Mouse (Mus musculus) left cerebral cortex, adult 8-10 months (tissue): ENCODE measurements around the gene Rora. TPM values are rescaled to one million over a fixed set of nuclear protein-coding genes. Genes with fewer than 3 reads are reported as not detected.

Experiments used
- DNase-seq, 2 experiments: peaks; one replicate each; pipeline ENCODE4 v3.0.0; 2022; ENCODE audit warnings: low spot score in 2 of 2
- total RNA-seq, 4 experiments: library from RNA; stranded (reverse); gene quantifications; 2 replicates each; pipeline ENCODE4 v1.2.4; 2022

Gene Rora
- total RNA-seq, 4 experiments from 2014 or later: 63.5 to 74.1 (median 72.9) TPM

- DNase-seq: no peak
Measured at GRCm38 (mm10) chr9:69128335-69128734, 474.7 kb downstream of the Rora start.

GRCm38 (mm10) chr9:69132995-69133394, 479.4 kb downstream of the Rora start:
- no peak for DNase-seq

- DNase-seq: no peak
Measured at GRCm38 (mm10) chr9:69133696-69134095, 480.1 kb downstream of the Rora start.

- no peak for DNase-seq
Measured at GRCm38 (mm10) chr9:69134604-69135003, 481.0 kb downstream of the Rora start.

- DNase-seq: no peak
Measured at GRCm38 (mm10) chr9:69136821-69137220, 483.2 kb downstream of the Rora start.

- no peak for DNase-seq
Measured at GRCm38 (mm10) chr9:69137398-69137797, 483.8 kb downstream of the Rora start.

GRCm38 (mm10) chr9:69140144-69140543, 486.6 kb downstream of the Rora start:
- no peak for DNase-seq

- DNase-seq: no peak
Measured at GRCm38 (mm10) chr9:69141859-69142258, 488.3 kb downstream of the Rora start.

- no peak for DNase-seq
Measured at GRCm38 (mm10) chr9:69146937-69147336, 493.4 kb downstream of the Rora start.

GRCm38 (mm10) chr9:69150224-69150623, 496.6 kb downstream of the Rora start:
- no peak for DNase-seq

- DNase-seq: no peak
Measured at GRCm38 (mm10) chr9:69154684-69155083, 501.1 kb downstream of the Rora start.

- DNase-seq: no peak
Measured at GRCm38 (mm10) chr9:69155836-69156595, 502.4 kb downstream of the Rora start.

GRCm38 (mm10) chr9:69160818-69161217, 507.2 kb downstream of the Rora start:
- no peak for DNase-seq

GRCm38 (mm10) chr9:69164653-69165052, 511.1 kb downstream of the Rora start:
- no peak for DNase-seq

GRCm38 (mm10) chr9:69165096-69165836, 511.7 kb downstream of the Rora start:
- DNase-seq: no peak

GRCm38 (mm10) chr9:69174061-69174460, 520.5 kb downstream of the Rora start:
- DNase-seq: no peak

- DNase-seq: no peak
Measured at GRCm38 (mm10) chr9:69174527-69175116, 521.0 kb downstream of the Rora start.

GRCm38 (mm10) chr9:69176988-69177387, 523.4 kb downstream of the Rora start:
- no peak for DNase-seq

GRCm38 (mm10) chr9:69179224-69179623, 525.6 kb downstream of the Rora start:
- no peak for DNase-seq

GRCm38 (mm10) chr9:69180961-69181360, 527.4 kb downstream of the Rora start:
- no peak for DNase-seq

- DNase-seq: no peak
Measured at GRCm38 (mm10) chr9:69181411-69181810, 527.8 kb downstream of the Rora start.

GRCm38 (mm10) chr9:69183888-69184287, 530.3 kb downstream of the Rora start:
- DNase-seq: no peak
